Mouse (Mus musculus): ENCODE results near the gene Phldb2.

DNA sequence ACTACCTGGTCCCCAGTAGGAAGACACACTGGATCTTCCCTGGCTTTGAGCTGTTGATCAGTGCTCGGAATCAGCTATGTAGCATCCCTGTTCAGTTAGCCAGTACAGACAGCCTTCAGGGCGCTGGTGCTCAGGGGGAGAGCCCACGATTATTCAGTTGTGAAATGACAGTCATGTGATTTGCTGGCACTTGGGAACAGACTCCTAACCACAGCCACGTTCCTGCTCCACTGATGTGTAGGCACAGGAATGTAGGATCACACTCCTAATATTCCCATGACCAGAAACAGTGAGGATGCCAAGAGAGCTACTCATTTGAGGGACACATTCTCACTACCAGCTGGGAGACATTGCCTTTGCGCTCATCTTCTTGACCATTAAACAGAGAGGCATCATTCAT lies 15.3 kb upstream of the Phldb2 start:
- peak; percentile 48 for TF ChIP-seq CEBPB (IDR thresholded peaks at IDR 0.05; ENCODE audit: insufficient read depth, poor library complexity, severe bottlenecking)
- no peak for TF ChIP-seq POLR2A (IDR thresholded peaks at IDR 0.05; ENCODE audit: insufficient read length, low read depth)
- TF ChIP-seq MYOD1 (IDR thresholded peaks at IDR 0.05; ENCODE audit: control insufficient read depth in 1 of 3, insufficient read length in 2 of 3, low read depth in 2 of 3) = no peak
- no peak for TF ChIP-seq MAX (IDR thresholded peaks at IDR 0.05; ENCODE audit: low read depth)
- TF ChIP-seq TCF12 (IDR thresholded peaks at IDR 0.05; ENCODE audit: insufficient read depth, poor library complexity, severe bottlenecking) = no peak
- TF ChIP-seq POLR2AphosphoS2 (IDR thresholded peaks at IDR 0.05; ENCODE audit: insufficient read length, low read depth) = no peak
- no peak for TF ChIP-seq TCF3 (IDR thresholded peaks at IDR 0.05; ENCODE audit: insufficient read length, low read depth)
- TF ChIP-seq MYOG (IDR thresholded peaks at IDR 0.05; ENCODE audit: control insufficient read depth in 1 of 3, insufficient read depth in 1 of 3, insufficient read length in 2 of 3, low read depth in 2 of 3) = peak in 1 of 3 experiments; percentile 26
